Mouse (Mus musculus) hindbrain, postnatal 0 days (tissue): Measurements from ENCODE around the gene Itpkb. TPM values are rescaled to one million over a fixed set of nuclear protein-coding genes. Genes with fewer than 3 reads are reported as not detected.
A peak's percentile ranks its signal among the peaks of the same experiment; 100 is the strongest.

Experiments used
- ATAC-seq: fragments of 200-750 bp; cut with Nextera tagmentation; 2 replicates; pipeline ENCODE4 v1.8.0; 2017; ENCODE audit warnings: mild to moderate bottlenecking, moderate TSS enrichment, moderate library complexity
- DNase-seq: peaks from one replicate; pipeline ENCODE4 v3.0.0-alpha.2; 2015; ENCODE audit warnings: low spot score
- H3K27ac ChIP-seq: fragments of 300-500 bp; sonication (generic); 2 replicates; pipeline ENCODE4 v1.5.1; 2014; ENCODE audit warnings: mild to moderate bottlenecking
- H3K27me3 ChIP-seq: fragments of 300-500 bp; sonication (generic); 2 replicates; pipeline ENCODE4 v1.6.1; 2014; ENCODE audit warnings: low read length, mixed read lengths; ENCODE audit not compliant: insufficient read depth
- H3K36me3 ChIP-seq: fragments of 300-500 bp; sonication (generic); 2 replicates; pipeline ENCODE4 v1.6.1; 2014; ENCODE audit warnings: low read length, mixed read lengths; ENCODE audit not compliant: insufficient read depth
- H3K4me1 ChIP-seq: fragments of 300-500 bp; sonication (generic); 2 replicates; pipeline ENCODE4 v1.6.1; 2014; ENCODE audit warnings: antibody characterized with exemption, low read length, mixed read lengths; ENCODE audit not compliant: insufficient read depth
- H3K4me2 ChIP-seq: fragments of 300-500 bp; sonication (generic); 2 replicates; pipeline ENCODE4 v1.6.1; 2014; ENCODE audit warnings: low read depth, mild to moderate bottlenecking, low read length, moderate library complexity, mixed read lengths
- H3K4me3 ChIP-seq: fragments of 300-500 bp; sonication (generic); 2 replicates; pipeline ENCODE4 v1.5.1; 2014; ENCODE audit warnings: low read length
- H3K9ac ChIP-seq: fragments of 300-500 bp; sonication (generic); replicated peaks from 2 replicates; pipeline ENCODE4 v1.6.1; 2014; ENCODE audit warnings: mild to moderate bottlenecking, low read length, moderate library complexity, mixed read lengths
- H3K9me3 ChIP-seq: fragments of 300-500 bp; sonication (generic); 2 replicates; pipeline ENCODE4 v1.6.1; 2016; ENCODE audit warnings: low read length, mixed read lengths
- CTCF ChIP-seq: IDR thresholded peaks from 2 replicates; pipeline ENCODE4 v1.5.1; 2016; ENCODE audit warnings: antibody characterized with exemption, control low read depth, low read depth
- WGBS: fragments of 180-500 bp; shearing (Covaris S2); extraction: QIAGEN DNeasy Blood & Tissue Kit; methylation state at CpG from one replicate; pipeline ENCODE4 v1.1.7; 2014; 5-methylcytosine and 5-hydroxymethylcytosine counted together
- polyA plus RNA-seq: library from polyadenylated mRNA; unstranded; fragments of >200 nt; fragmentation: Nextera tagmentation; extraction: Ambion mirVana; gene quantifications from 2 replicates; pipeline ENCODE4 v1.2.1, GENCODE M21; 2015
- total RNA-seq: library from RNA; depleted of rRNA; stranded (reverse); fragments of >200 nt; gene quantifications from 2 replicates; pipeline ENCODE4 v1.2.3, GENCODE M21; 2014

Gene Itpkb
- total and polyA plus RNA-seq, 2 experiments from 2014 or later: 4.1 to 19.0 TPM

DNA sequence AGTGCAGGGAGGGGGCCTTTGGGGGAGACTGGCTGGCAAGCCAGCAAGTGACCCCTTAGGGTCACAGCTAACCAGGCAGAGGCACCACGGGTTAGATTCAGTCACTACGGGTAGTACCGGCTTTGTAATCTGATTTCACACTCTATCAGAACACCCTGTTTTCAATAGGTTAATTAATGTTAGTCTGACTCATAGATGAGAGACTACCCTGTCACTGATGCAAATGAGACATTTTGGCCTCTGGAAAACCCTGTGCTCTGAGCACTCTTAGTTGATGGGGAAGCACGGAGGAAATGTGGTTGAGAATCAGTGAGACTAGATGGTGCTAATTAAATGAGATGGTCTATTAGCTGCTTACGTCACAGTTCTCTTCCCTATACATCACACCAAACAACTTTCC lies 26.7 kb upstream of the Itpkb start:
- DNase-seq (no peak), ATAC-seq (no peak)
- H3K27me3 ChIP-seq: no peaks in the 10 kb centered on the region
- no peaks in the 10 kb centered on the region for H3K9me3 ChIP-seq
- H3K4me3 ChIP-seq: no peak overlapping the region
- H3K4me2 ChIP-seq: no peak overlapping the region
- no peak for TF ChIP-seq CTCF
- no peaks in the 10 kb centered on the region; the same call in 1 of the 2 replicates for H3K4me1 ChIP-seq
- H3K36me3 ChIP-seq: no peaks in the 10 kb centered on the region
- no peak overlapping the region for H3K27ac ChIP-seq
- no peak overlapping the region for H3K9ac ChIP-seq
- WGBS: 31% methylated on average over 5 of the region's 5 CpGs

DNA sequence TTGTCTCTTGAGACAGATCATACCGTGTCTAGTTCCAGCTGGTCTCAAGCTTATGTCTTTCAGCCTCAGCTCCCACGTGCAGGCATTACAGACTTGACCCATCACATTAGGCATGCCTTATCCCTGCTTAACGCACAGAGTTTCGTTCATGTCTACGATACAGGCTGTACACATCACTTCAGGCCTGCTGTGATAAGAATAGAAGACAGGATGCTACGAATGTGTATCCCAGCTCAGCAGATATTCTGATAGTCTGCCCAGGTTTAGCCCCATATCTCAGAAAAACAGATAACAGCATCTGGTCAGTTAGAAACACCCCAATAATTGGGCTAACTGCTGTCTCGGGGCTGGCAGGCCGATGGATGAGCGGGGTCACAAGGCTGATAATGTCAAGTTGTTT lies 23.4 kb upstream of the Itpkb start:
- ATAC-seq: no peak
- TF ChIP-seq CTCF: no peak
- Histone ChIP-seq H3K27me3 (no peaks in the 10 kb centered on the region), H3K4me3 (no peak overlapping the region), H3K27ac (no peak overlapping the region), H3K36me3 (no peaks in the 10 kb centered on the region), H3K4me1 (no peaks in the 10 kb centered on the region; the same call in 1 of the 2 replicates), H3K9me3 (no peaks in the 10 kb centered on the region), H3K4me2 (no peak overlapping the region), H3K9ac (no peak overlapping the region)
- WGBS: 75% methylated on average over 9 of the region's 9 CpGs
- no peak for DNase-seq

DNA sequence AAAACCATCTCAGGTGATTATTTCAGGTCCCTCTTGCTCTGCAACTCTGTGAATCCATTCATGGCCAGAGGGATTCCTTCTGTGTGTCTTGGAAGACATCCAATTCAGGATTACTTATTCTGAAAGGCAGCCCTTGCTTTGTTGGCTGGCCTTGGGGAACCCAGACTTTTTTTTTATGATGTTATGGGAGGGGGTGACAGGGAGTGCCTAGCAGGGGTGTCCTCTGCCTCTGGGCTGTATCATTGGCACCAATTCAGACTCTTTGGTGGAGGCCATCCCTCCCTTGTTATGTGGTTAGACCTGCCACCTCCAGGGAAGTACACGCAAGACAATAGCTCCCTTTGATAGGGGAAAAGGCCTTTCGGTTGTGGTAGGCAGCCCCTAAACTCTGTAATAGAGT lies 22.6 kb upstream of the Itpkb start:
- TF ChIP-seq CTCF: no peak
- Histone ChIP-seq H3K36me3 (no peaks in the 10 kb centered on the region), H3K4me1 (no peaks in the 10 kb centered on the region; the same call in 1 of the 2 replicates), H3K27me3 (no peaks in the 10 kb centered on the region), H3K9me3 (no peaks in the 10 kb centered on the region), H3K4me3 (no peak overlapping the region), H3K4me2 (no peak overlapping the region), H3K9ac (no peak overlapping the region), H3K27ac (no peak overlapping the region)
- 25% methylated on average over 2 of the region's 2 CpGs for WGBS
- ATAC-seq (no peak), DNase-seq (peak; percentile 11)

DNA sequence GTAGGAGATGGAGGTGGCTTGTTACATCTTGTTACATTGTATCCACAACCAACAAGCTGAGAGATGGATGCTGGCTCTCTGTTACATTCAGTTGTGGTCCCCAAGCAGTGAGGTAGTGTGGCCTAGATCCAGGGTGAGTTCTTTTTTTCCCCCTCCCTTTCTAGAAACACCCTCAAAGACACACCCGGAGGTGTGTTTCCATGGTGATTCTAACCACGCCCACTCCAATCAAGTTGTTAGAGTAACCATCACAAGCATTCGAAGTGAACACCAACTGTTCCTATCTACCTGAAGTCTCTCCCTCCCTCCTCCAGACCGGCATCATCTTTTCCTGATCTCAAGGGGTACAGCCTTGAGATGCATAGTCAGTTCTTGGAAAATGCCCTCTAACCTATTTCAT lies 21.4 kb upstream of the Itpkb start:
- H3K4me1 ChIP-seq: peaks cover 7% of the 10 kb centered on the region

DNA sequence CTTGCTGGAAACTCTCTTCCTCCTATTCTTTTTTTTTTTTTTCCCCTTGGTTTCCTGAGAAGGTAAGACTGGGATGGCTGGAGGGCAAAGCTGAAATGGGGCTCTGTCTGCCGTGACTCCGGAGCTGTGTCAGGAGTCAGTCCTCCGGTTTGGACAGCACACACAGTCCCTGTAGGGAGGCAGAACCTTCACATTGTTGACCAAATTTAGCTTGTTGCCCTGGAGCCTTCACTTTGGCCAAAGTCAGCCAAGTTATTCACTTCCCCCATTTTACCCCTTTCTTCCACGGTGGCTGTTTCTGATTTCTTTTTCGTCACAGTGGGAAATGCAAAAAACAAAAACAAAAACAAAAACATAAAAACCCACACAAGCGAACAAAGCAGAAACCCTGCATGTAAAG lies 18.0 kb upstream of the Itpkb start:
- no peak overlapping the region for H3K9ac ChIP-seq
- H3K4me2 ChIP-seq: no peak overlapping the region
- no peak for TF ChIP-seq CTCF
- 22% methylated on average over 6 of the region's 6 CpGs for WGBS
- no peaks in the 10 kb centered on the region for H3K36me3 ChIP-seq
- peaks cover 9% of the 10 kb centered on the region for H3K4me1 ChIP-seq
- no peak overlapping the region for H3K4me3 ChIP-seq
- H3K27me3 ChIP-seq: no peaks in the 10 kb centered on the region
- peak overlapping the region; percentile 46 for H3K27ac ChIP-seq
- ATAC-seq: 0 out of 2 replicates have a peak, but pooled peaks have one; percentile 46
- no peaks in the 10 kb centered on the region for H3K9me3 ChIP-seq
- DNase-seq: peak; percentile 53

More for the DNA sequence above, 21.4 kb upstream of the Itpkb start:
- no peaks in the 10 kb centered on the region for H3K27me3 ChIP-seq
- DNase-seq (no peak), ATAC-seq (no peak)
- H3K27ac ChIP-seq: no peak overlapping the region
- no peak overlapping the region for H3K9ac ChIP-seq
- no peaks in the 10 kb centered on the region for H3K9me3 ChIP-seq
- no peaks in the 10 kb centered on the region for H3K36me3 ChIP-seq
- no peak for TF ChIP-seq CTCF
- no peak overlapping the region for H3K4me3 ChIP-seq
- H3K4me2 ChIP-seq: no peak overlapping the region
- WGBS: 64% methylated on average over 4 of the region's 4 CpGs

DNA sequence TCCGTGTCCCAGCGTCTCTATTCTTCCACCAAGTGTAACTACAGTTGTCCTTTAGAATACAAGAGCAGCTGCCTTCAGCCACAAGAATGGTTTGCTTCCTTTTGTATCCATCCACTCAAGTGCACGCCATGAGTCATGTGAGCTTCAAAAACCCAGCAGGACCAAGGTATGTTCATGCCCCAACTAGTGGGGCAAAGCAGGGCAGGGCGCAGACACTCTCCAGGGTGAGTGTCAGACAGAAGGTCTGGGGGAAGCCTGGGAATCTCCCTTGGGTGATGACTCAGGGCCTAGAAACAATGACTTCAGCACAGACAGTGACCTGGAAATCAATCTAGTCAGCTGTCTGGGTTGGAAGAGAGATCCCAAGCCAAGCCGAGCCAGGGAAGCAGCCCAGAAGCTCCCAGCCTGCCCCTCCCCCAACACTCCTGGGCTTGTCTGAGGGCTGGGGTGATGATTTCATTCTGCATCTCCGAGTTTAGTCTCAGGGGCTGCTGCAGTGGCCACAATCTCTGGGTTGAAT lies 17.4 kb upstream of the Itpkb start:
- Histone ChIP-seq H3K27me3 (no peaks in the 10 kb centered on the region), H3K36me3 (no peaks in the 10 kb centered on the region), H3K4me2 (peak overlapping the region; percentile 54), H3K9ac (no peak overlapping the region), H3K4me3 (no peak overlapping the region), H3K27ac (peak overlapping the region; percentile 46), H3K4me1 (peaks cover 9% of the 10 kb centered on the region), H3K9me3 (no peaks in the 10 kb centered on the region)
- no peak for TF ChIP-seq CTCF
- DNase-seq (peak; percentile 83), ATAC-seq (peak; percentile 78)
- WGBS: 10% methylated on average over 6 of the region's 6 CpGs
